Comparison of ENCODE assay signal across 24 mouse cellular contexts in genomic region chr9:72923068-72923467, GRCm38 (mm10). TPM values are rescaled to one million over a fixed set of nuclear protein-coding genes. Genes with fewer than 3 reads are reported as not detected.
DNase-seq lines count a peak whose midpoint lies in the region; ATAC-seq and TF ChIP-seq lines count a peak whose summit lies in the region.
"Had no signal": no experiment of that assay in that cellular context is flagged by ENCODE, and none has a peak within 500 bp of the region (broad histone marks: within the 10 kb centered on the region; RNA-seq: fewer than 3 reads in every experiment).

No protein-coding gene starts in this region.

- H3K27ac ChIP-seq in lung, postnatal 0 days (ENCODE audit: low read length): no peak overlapping the region
- H3K27ac ChIP-seq: embryonic facial prominence, embryonic 10.5 days; embryonic facial prominence, embryonic 12.5 days; forebrain, embryonic 13.5 days; forebrain, embryonic 15.5 days had no signal

- H3K36me3 ChIP-seq in lung, postnatal 0 days (ENCODE audit: insufficient read depth, low read length): no peaks in the 10 kb centered on the region
- H3K36me3 ChIP-seq: embryonic facial prominence, embryonic 12.5 days; forebrain, embryonic 15.5 days had no signal

- no peak for TF ChIP-seq CTCF in lung, postnatal 0 days (IDR thresholded peaks at IDR 0.05)

- no peak overlapping the region for H3K4me3 ChIP-seq in lung, postnatal 0 days (ENCODE audit: low read depth, low read length)
- H3K4me3 ChIP-seq: embryonic facial prominence, embryonic 10.5 days; embryonic facial prominence, embryonic 12.5 days; forebrain, embryonic 13.5 days; forebrain, embryonic 15.5 days had no signal

- H3K9ac ChIP-seq in lung, postnatal 0 days (replicated peaks; ENCODE audit: low read depth): no peak overlapping the region
- H3K9ac ChIP-seq: embryonic facial prominence, embryonic 12.5 days; forebrain, embryonic 13.5 days; forebrain, embryonic 15.5 days had no signal

- WGBS in lung, postnatal 0 days: 77% methylated on average over 3 of the region's 3 CpGs

- H3K4me1 ChIP-seq in lung, postnatal 0 days (ENCODE audit: insufficient read depth, low read depth, low read length): no peaks in the 10 kb centered on the region

- TF ChIP-seq EP300 in lung, postnatal 0 days (IDR thresholded peaks at IDR 0.05): no peak

- H3K27me3 ChIP-seq in lung, postnatal 0 days (replicated peaks; ENCODE audit: insufficient read depth, low read length): no peaks in the 10 kb centered on the region
- H3K27me3 ChIP-seq: embryonic facial prominence, embryonic 12.5 days; forebrain, embryonic 13.5 days; forebrain, embryonic 15.5 days had no signal

- no peaks in the 10 kb centered on the region for H3K9me3 ChIP-seq in lung, postnatal 0 days (ENCODE audit: low read length)
- H3K9me3 ChIP-seq: embryonic facial prominence, embryonic 10.5 days; embryonic facial prominence, embryonic 12.5 days; forebrain, embryonic 13.5 days; forebrain, embryonic 15.5 days had no signal

- no peak overlapping the region for H3K4me2 ChIP-seq in lung, postnatal 0 days (replicated peaks; ENCODE audit: low read depth, low read length)
- H3K4me2 ChIP-seq: embryonic facial prominence, embryonic 12.5 days; forebrain, embryonic 13.5 days; forebrain, embryonic 15.5 days had no signal

- peak; percentile 21 for DNase-seq in lung, postnatal 0 days (ENCODE audit: low spot score)
- DNase-seq in lung, postnatal 4 days: no peak
- peak; percentile 43 for DNase-seq in retina, embryonic 14.5 days (ENCODE audit: low spot score)
- DNase-seq in cerebellum, postnatal 25 days: no peak
- no peak for DNase-seq in urinary bladder, postnatal 14 days (ENCODE audit: low spot score)
- DNase-seq: adrenal gland, adult 2 months; adrenal gland, postnatal 10 days; adrenal gland, postnatal 25 days; cerebellum, adult 11 months; cerebellum, adult 18-20 months; cerebellum, adult 8-10 months; cerebellum, adult 9-11 months; cerebellum, postnatal 14 days had no signal

- ATAC-seq in lung, postnatal 0 days: no peak
- peak; percentile 38; the same call in 1 of the 2 replicates for ATAC-seq in granulocyte monocyte progenitor cell, adult 5-6 weeks (replicated peaks; ENCODE audit: poor library complexity, severe bottlenecking)
- ATAC-seq: forebrain, embryonic 13.5 days; forebrain, embryonic 15.5 days had no signal

RNA-seq across cellular contexts. Expression of gene Pygo1, which starts 2.4 kb away (rescaled TPM):
- 1.8 TPM in 2 replicates for polyA plus RNA-seq in lung, postnatal 0 days (2015; fragmentation: Nextera tagmentation; extraction: Ambion mirVana)
- not detected in 2 replicates for total RNA-seq in granulocyte monocyte progenitor cell, adult 5-6 weeks (2014; fragmentation: Nextera tagmentation)
- not detected in 2 replicates for total RNA-seq in granulocyte monocyte progenitor cell, adult 5-6 weeks (2017)
- total RNA-seq: MEL had no signal

RNA-seq across cellular contexts. Expression of gene Dyx1c1, which starts 35.5 kb away (rescaled TPM):
- 2.4 and 3.4 TPM in 2 replicates for polyA plus RNA-seq in lung, postnatal 0 days (2015; fragmentation: Nextera tagmentation; extraction: Ambion mirVana)
- 3.9 TPM in 1 of 2 replicates, not detected in the other for total RNA-seq in granulocyte monocyte progenitor cell, adult 5-6 weeks (2014; fragmentation: Nextera tagmentation)
- total RNA-seq in granulocyte monocyte progenitor cell, adult 5-6 weeks (2017): 0.17 and 0.52 TPM in 2 replicates

RNA-seq across cellular contexts. Expression of gene Gm44503, which starts 35.6 kb away (rescaled TPM):
- polyA plus RNA-seq in lung, postnatal 0 days (2015; fragmentation: Nextera tagmentation; extraction: Ambion mirVana): not detected in 2 replicates
- not detected in 2 replicates for total RNA-seq in granulocyte monocyte progenitor cell, adult 5-6 weeks (2014; fragmentation: Nextera tagmentation)
- 0.21 TPM in 1 of 2 replicates, not detected in the other for total RNA-seq in granulocyte monocyte progenitor cell, adult 5-6 weeks (2017)
- total RNA-seq: adrenal gland, adult 2 months; adrenal gland, postnatal 25 days; adrenal gland, postnatal 4 days; MEL had no signal
- polyA plus RNA-seq: brain, embryonic 14.5 days; C2C12; cortical plate, adult 2 months; embryonic facial prominence, embryonic 10.5 days; embryonic facial prominence, embryonic 12.5 days; embryonic facial prominence, embryonic 14.5 days; forebrain, embryonic 13.5 days; forebrain, embryonic 15.5 days had no signal

Comparison
In these comparisons a context has a peak if more than half of its experiments do, and no peak if none do; other contexts are left out.
1. DNase-seq: peak in lung, postnatal 0 days (single experiment) and retina, embryonic 14.5 days (single experiment); none in lung, postnatal 4 days (0 of 2), cerebellum, postnatal 25 days (0 of 2) and urinary bladder, postnatal 14 days (single experiment).